Mouse (Mus musculus): ENCODE results near the gene Tbccd1.

GRCm38 (mm10) chr16:22845481-22845880 lies 12.0 kb downstream of the Tbccd1 start:
- TF ChIP-seq POLR2A (IDR thresholded peaks at IDR 0.05; ENCODE audit: borderline replicate concordance, extremely low read depth, low read depth, low read length) (no peak), CTCF (IDR thresholded peaks at IDR 0.05; ENCODE audit: insufficient read depth, low read length) (no peak)

All from lung, adult 2 months (tissue).